Mouse (Mus musculus) ES-E14 (cell line): ENCODE results near the gene Zfp984. TPM values are rescaled to one million over a fixed set of nuclear protein-coding genes. Genes with fewer than 3 reads are reported as not detected.
A peak's percentile ranks its signal among the peaks of the same experiment; 100 is the strongest.
"Not testable (repeated sequence)": the region's sequence is repeated elsewhere in the genome, so short reads cannot be mapped to it uniquely, and the experiment has no call there.

Experiments
- DNase-seq: peaks from one replicate; pipeline ENCODE4 v3.0.0-alpha.2; 2013; ENCODE audit warnings: low read depth, low spot score
- H3K27ac ChIP-seq: 2 replicates; pipeline ENCODE4 v1.5.1; 2012; ENCODE audit warnings: low read depth, mild to moderate bottlenecking, low read length, moderate library complexity, mixed read lengths; ENCODE audit not compliant: poor library complexity, insufficient read depth, severe bottlenecking
- H3K36me3 ChIP-seq: 2 replicates; pipeline ENCODE4 v1.6.1; 2012; ENCODE audit warnings: mild to moderate bottlenecking, low read length, moderate library complexity, mixed read lengths; ENCODE audit not compliant: control insufficient read depth, poor library complexity, insufficient read depth, severe bottlenecking
- H3K4me1 ChIP-seq, 2 experiments: fragments of 150-350 bp in 1 of 2; sonication (generic) in 1 of 2; 2 replicates each; pipeline ENCODE4 v1.6.1; 2012; ENCODE audit warnings: low read length in 2 of 2, mild to moderate bottlenecking in 1 of 2, mixed read lengths in 1 of 2; ENCODE audit not compliant: control insufficient read depth in 2 of 2, insufficient read depth in 2 of 2, poor library complexity in 1 of 2
- H3K4me3 ChIP-seq, 2 experiments: fragments of 150-350 bp in 1 of 2; sonication (generic) in 1 of 2; 2 replicates each; pipeline ENCODE4 v1.5.1; 2012; ENCODE audit warnings: low read length in 2 of 2, low read depth in 1 of 2, mild to moderate bottlenecking in 1 of 2, mixed read lengths in 1 of 2; ENCODE audit not compliant: insufficient read depth in 1 of 2, poor library complexity in 1 of 2, severe bottlenecking in 1 of 2
- H3K9ac ChIP-seq: 2 replicates; pipeline ENCODE4 v1.6.1; 2012; ENCODE audit warnings: low read depth, mild to moderate bottlenecking, low read length, mixed read lengths; ENCODE audit not compliant: poor library complexity, insufficient read depth, severe bottlenecking
- H3K9me3 ChIP-seq: fragments of 150-350 bp; sonication (generic); 2 replicates; pipeline ENCODE4 v1.6.1; 2012; ENCODE audit warnings: low read depth, mild to moderate bottlenecking, low read length; ENCODE audit not compliant: control insufficient read depth, insufficient read depth
- CHD2 ChIP-seq: IDR thresholded peaks from 2 replicates; pipeline ENCODE4 v1.6.1; 2014; ENCODE audit warnings: mild to moderate bottlenecking, low read depth, low read length, inconsistent platforms
- HCFC1 ChIP-seq: IDR thresholded peaks from 2 replicates; pipeline ENCODE4 v1.6.1; 2012; ENCODE audit warnings: low read length, inconsistent platforms, borderline replicate concordance; ENCODE audit not compliant: insufficient read depth
- in situ Hi-C, 2 experiments: fragments of 600-800 bp; cut with MboI; formaldehyde crosslinking; loops; one replicate each; pipeline ENCODE4 v1.15.1; 2025; ENCODE audit warnings: low sequenced_read_pairs in 2 of 2, inconsistent platforms in 1 of 2; ENCODE audit not compliant: unreplicated experiment in 2 of 2
- total RNA-seq: library from RNA; depleted of rRNA; stranded (reverse); fragments of 300-350 nt; gene quantifications from 2 replicates; pipeline ENCODE4 v1.2.3, GENCODE M21; 2012; rRNA removed

The Zfp984 gene
- total RNA-seq, 1 experiment: 42.6 TPM

- DNase-seq, H3K9me3 ChIP-seq, H3K36me3 ChIP-seq, H3K4me3 ChIP-seq, H3K9ac ChIP-seq, H3K27ac ChIP-seq, H3K4me1 ChIP-seq: not testable (repeated sequence)
- in situ Hi-C loops: loop anchor here (10.0 kb wide), 1 partner anchor 267 kb away; no protein-coding TSS in a partner anchor
Observed at GRCm38 (mm10) chr4:147791729-147792128, 17.9 kb downstream of the Zfp984 start.

- H3K9me3 ChIP-seq, H3K4me1 ChIP-seq, H3K4me3 ChIP-seq, H3K36me3 ChIP-seq, H3K27ac ChIP-seq, DNase-seq, H3K9ac ChIP-seq, in situ Hi-C loops: not testable (repeated sequence)
Observed at GRCm38 (mm10) chr4:147746255-147746654, 63.3 kb downstream of the Zfp984 start.

GRCm38 (mm10) chr4:147738636-147739369 lies 70.8 kb downstream of the Zfp984 start:
- in situ Hi-C loops, H3K9me3 ChIP-seq, H3K4me1 ChIP-seq, H3K36me3 ChIP-seq: not testable (repeated sequence)
- peak; percentile 43 for DNase-seq
- Histone ChIP-seq H3K9ac (peak overlapping the region; percentile 78), H3K4me3 (peak overlapping the region; percentile 67 to 87), H3K27ac (peak overlapping the region; percentile 80)
- TF ChIP-seq HCFC1: 0 out of 2 replicates have a peak, but pooled peaks have one; percentile 32
- TF ChIP-seq CHD2: peak; percentile 84

Other genes starting within 250 kb of the Zfp984 start
- 110 and 118 TPM in 2 replicates for gene Zfp979, start 167.3 kb downstream of the Zfp984 start, total RNA-seq
- gene Zfp534, start 107.2 kb downstream of the Zfp984 start, total RNA-seq: 66.5 and 71.2 TPM in 2 replicates
- gene Zfp933, start 38.6 kb upstream of the Zfp984 start, total RNA-seq: 3.6 and 4.9 TPM in 2 replicates
- gene Miip, start 59.0 kb upstream of the Zfp984 start, total RNA-seq: 6.3 and 27.9 TPM in 2 replicates
- gene Fv1, start 59.2 kb upstream of the Zfp984 start, total RNA-seq: 1.4 and 1.6 TPM in 2 replicates
- gene Mfn2, start 94.9 kb upstream of the Zfp984 start, total RNA-seq: 12.4 and 18.6 TPM in 2 replicates
- gene Plod1, start 127.0 kb upstream of the Zfp984 start, total RNA-seq: 26.2 and 50.0 TPM in 2 replicates
- 73.5 and 115 TPM in 2 replicates for gene 2510039O18Rik, start 131.1 kb upstream of the Zfp984 start, total RNA-seq
- gene Nppb, start 176.0 kb upstream of the Zfp984 start, total RNA-seq: 0.95 and 3.8 TPM in 2 replicates
- gene Nppa, start 190.9 kb upstream of the Zfp984 start, total RNA-seq: 0.37 TPM in 1 of 2 replicates, not detected in the other
- 32.5 and 49.1 TPM in 2 replicates for gene Clcn6, start 229.0 kb upstream of the Zfp984 start, total RNA-seq
- 34.0 and 51.7 TPM in 2 replicates for gene Mthfr, start 229.3 kb upstream of the Zfp984 start, total RNA-seq